Mouse (Mus musculus) cerebellum, postnatal 25 days (tissue): ENCODE results near the gene Gsc.
A peak's percentile ranks its signal among the peaks of the same experiment; 100 is the strongest.

Experiments
- DNase-seq, 2 experiments: peaks; one replicate each; pipeline ENCODE4 v3.0.0; 2021; ENCODE audit warnings: mixed read lengths in 2 of 2

The Gsc gene

DNA sequence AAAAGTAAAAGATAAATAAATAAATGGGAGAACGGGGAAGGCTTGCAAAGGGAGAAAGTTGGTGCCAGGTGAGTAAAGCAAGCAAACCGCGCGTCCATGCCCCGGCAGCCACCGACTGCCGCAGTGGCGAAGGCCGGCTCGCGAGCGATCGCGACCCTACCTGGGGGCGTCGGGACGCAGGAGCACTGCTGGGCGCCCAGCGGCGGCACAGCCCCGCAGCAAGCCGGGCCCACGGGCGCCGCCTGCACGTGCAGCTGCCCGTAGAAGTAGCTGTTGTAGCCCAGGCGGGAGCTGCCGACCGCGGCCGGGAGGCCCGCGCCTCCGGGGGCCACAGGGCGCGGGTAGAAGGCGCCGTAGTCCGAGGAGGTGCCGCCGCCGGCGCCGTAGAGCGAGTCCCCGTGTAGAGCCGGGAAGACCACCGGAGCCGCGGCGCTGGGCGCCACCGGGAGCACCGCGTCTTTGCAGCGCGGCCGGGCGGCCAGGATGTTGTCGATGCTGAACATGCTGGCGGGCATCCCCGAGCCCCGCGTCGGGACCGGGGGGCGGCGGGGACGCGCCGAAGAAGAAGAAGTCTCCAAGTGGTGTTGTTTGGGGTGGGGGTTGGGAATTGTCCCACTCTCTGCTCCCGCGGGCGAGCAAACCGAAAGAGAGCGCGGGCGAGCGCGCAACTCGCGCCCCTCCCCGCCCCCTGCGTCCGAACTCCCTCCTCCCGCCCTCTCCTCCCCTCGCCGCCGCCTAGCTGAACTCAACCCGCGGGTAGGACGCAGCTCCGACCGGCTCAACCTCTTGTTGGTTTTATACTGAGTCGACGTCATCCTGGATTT is at the start of gene Gsc:
TSS of gene Gsc (minus strand) at position 730 of the 824 bp plus-strand sequence.
- peak; percentile 17 to 19 for DNase-seq

DNA sequence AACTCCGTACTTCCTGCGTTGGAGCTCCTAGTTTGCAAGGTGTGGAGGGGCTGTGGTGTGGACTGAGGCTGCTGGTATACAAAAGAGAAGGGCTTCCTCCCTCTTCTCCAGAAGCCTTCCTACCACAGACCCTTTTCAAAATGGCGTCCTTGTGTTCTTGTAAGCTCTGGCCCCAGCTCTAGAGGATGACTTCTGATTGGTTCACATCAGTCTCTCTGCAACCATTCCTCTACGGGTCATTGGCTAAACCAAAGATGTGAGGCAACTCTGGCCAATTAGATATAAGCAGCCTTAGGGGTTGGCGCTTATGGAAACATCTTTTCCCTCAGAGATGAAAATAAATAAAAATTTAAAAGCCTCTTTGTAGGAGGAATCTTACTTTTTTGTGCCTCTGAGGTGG is 46.6 kb upstream of the Gsc start:
- no peak for DNase-seq

DNA sequence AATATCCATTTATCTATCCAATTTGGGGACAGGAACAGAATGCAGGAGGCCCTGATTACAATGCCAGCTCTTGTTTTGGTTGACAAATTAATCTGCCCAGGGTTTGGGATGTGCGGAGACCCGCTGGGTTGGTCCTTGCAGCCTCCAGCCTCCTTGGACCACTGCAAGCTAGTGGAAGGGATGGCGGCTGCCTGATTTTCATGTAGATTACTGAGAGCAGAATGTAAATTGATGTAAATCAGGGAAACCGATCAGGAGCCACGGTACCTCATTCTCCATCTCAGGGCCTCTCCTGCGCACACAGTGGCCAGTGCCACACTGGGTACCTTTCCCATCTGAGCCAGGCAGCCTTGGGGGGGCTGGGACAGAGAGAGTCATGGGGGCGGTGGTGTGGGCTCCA is 34.8 kb upstream of the Gsc start:
- no peak for DNase-seq

DNA sequence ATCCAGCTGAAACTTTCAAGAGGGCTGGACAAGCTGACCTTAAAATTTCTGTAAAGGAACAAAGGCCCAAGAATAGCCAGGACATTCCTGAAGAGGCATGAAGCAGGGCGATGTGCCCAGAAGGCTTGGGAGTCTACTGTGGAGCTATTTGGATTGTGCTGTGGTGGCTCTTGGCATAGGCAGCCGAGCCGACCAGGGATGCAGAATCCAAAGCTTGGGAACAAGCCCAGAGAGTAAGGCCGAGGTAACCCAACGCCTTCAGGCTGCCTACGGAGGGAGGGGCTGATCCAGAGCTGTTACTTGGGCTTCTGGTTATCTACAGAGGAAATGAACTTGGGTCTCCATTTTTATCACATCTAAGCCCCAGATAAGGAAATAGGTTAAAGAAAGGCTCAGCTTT is 18.9 kb upstream of the Gsc start:
- peak; percentile 22 to 52 for DNase-seq

DNA sequence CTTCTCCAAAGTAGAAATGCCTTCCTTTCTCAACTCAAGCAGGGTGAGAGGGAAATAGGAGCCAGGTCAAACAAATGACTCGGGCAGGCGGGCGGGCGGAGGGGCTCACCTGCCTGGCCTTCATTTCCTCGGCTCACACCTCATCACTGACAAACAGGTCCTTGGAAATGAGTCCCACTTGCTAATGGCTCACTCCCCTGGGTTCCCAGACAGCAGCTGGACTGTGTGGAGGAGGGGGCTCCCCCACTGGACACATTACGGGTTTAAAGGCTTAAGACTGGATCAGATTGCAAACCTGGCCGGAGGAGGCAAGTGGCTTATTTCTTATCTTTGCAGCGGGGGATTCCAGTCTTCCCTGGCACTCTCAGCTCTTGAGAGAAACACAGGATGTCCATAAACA is 13.1 kb upstream of the Gsc start:
- no peak for DNase-seq

DNA sequence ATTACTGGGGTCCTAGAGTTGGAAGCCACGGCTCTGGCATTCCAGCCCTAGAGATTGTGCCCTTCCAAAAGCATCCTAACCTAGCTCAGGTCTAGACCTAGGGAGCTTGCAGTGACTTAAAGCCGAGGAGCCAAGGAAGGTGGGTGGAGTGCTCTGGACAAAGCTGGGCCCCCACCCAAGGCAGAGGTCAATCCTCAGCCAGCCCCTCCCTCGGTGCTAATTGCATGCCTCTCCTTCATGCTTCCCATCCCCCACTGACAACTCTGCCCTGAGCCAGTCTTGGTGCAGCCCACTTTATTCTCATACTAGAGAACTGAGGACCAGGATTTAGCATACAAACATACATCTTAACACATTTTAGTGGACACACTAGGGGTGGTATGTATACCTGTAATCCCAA is 12.0 kb upstream of the Gsc start:
- no peak for DNase-seq

DNA sequence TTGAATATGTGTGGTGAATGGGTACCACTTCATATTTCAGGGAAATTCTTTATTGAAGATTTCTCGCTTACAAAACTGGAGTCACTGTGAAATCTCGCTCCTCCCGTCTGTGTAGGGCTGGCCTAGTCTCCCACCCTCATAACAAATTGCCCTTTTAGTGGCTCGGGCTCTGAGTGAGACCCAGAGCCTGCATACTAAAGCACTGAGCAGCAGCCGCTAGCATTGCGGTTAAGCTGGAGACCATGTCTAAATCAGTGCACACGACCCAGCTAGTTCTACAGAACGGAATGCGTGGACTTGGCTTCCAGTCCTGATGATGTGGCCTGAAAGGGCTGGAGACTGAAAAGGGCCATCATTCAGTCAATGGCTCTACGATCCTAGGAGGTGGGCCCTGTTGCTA is 7.9 kb upstream of the Gsc start:
- DNase-seq = no peak

DNA sequence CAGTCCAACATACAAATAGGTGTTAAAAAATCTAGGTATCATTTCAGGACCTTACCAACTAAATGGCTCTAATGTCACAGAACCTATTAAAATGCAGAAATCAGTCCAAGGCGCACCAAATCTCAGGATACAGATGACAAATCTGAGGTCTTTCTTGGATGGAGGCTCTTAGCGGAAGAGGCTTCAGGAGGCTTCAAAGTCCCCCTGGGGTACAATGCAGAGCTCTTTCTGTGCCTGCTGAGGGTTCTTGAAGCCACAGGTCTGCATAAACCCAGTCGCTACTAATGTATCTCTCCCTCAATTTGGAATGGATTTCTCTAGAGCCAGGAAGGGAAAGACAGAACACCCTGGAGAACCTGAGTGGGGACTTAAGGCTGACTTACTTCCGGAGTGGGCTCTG is 5.1 kb upstream of the Gsc start:
- DNase-seq = no peak

DNA sequence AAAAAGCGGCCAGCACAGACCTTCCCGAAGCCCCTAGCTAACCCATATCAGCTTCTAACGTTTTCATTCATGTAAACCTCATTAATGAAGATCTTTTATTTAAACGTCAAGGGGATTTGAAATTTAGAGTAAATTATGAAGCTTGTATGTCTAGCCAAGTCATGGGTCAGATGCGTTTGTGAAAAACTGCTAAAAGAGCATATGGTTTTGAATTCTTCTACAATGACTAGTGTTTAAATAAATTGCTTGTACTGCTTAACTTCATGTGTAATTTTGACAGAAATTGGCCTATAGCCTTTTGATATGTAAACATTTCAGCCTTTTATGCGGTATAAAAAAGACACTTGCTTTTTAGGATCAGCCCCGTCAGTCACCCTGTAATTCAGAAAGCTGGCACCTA is 4.4 kb upstream of the Gsc start:
- no peak for DNase-seq

DNA sequence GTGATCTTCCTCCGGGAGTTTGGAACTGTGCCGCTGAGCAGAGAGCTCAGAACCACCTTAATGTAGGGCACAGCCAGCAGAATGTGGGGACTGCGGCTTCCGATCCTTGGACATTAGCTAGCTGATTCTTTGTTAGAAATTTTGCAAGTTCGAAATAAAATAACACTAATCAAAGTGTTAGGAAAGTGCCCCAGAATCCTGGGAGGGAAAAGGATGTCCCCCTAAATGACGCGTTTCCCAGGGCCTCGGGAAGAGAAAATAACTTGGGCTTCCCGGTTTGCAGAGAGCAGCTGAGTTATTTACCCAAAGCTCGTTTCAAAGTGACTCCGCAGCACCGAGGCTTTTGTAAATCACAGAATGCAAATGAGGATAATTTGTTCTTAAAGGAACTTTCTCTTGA is 3.9 kb upstream of the Gsc start:
- DNase-seq = no peak

DNA sequence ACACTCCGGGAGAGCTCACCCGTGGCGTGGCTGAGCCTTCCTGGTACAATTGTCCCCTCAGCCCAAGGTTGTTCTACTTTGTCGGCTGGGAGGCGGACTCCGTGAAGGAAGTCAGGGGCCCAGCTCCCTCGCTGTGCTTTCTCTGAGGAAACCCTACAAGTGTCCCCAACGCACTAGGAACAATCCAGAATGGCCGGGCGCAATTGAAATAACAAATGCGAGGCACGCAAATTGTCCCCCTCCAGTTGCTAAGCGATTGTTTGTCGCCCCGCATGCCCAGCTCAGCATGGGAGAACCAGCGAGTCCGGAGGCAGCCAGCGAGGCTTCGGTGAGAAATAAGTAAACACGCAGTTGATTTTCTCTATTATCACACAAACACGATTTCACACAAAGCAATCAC is 2.8 kb upstream of the Gsc start:
- no peak for DNase-seq

DNA sequence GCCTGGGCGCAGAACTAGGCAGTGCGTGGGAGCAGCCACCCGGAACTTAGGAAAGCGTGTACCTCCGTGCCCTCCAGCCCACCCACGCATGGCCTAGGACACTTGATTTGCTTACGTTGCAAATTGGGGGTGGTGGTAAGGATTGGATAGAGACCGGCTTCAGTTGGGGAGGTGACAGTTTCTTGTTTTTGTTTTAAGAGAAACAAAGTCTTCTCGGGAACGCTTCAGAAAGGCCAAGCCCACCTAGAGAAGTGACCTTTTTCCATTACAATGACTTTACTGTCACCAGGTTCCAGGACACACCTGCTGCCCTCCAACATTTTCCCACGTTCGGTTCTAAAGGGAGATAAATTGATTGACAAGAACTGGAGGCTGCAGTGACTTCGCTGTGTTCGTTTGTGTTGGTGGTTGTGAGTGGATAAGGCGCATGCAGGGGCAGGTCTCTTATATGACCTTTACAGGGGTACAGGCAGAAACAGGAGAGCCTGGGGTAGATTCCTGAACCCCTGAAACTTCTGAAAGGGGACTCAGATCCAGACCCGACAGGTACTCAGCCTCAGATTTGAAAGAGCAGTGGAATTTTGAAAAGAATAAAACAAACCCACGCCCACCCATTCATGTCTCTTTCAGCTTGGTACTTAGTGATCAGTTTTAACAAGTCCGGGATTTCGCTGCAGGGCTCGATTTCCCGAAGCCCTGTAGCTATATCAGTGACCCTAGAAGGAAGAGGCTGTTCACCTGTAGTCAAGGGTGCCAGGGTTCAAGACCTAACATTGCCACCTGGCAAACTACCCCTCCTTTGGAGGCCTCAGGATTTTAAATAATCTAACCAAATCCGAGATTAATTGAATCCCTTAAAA is 2.0 kb upstream of the Gsc start:
- DNase-seq = peak in 1 of 2 experiments; percentile 17

DNA sequence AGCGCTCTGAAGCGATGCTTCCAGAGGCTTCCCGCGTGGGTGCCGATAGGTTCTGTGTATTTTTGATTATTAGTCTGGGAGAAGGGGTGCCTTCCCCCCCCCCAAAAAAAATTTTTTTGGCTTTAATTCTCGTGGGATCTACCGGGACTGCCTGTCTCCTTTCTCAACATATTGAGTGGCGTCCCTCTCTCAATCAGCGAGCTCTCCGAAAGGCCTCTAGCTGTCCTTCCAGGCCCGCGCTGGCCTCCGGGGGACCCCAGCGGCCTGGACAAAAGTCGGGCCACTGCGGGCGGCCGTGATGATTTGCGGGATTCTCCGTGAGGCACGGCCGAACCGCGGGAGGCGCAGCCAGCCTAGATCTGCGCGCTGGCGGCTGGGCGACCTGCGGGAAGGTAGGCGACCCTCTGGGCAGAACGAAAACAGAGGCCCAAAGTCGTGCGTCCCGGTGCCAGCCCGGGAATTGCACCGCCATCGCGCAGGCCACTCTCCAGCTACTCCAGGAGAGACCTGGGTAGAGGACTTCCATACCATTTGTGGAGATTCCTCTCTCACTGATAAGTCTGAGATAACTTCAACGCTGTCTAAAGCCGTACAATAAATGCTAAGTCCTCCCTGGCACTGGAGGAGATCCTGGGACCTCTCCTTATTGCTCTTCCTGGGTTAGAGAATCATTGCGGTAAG is 1.2 kb upstream of the Gsc start:
- peak; percentile 12 to 50 for DNase-seq

DNA sequence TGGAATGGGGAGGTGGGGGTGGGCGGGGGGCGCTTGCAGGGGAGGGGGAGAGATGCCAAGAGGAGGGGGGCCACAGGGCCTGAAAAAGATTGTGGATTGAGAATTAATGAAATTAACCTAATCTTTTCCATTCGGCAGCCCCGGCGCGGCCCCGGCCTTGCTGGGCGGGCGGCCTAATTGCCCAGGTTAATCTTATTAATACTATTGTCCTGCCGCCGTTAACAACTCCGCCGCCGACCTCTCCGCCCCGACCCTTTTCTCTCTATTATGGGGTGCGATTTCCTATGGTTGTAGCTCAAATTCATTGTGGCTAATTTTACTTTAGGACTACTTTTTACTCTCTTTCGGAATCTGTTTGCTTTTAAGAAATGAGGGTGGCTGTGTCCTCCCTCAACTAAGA is 362 bp upstream of the Gsc start:
- no peak for DNase-seq

DNA sequence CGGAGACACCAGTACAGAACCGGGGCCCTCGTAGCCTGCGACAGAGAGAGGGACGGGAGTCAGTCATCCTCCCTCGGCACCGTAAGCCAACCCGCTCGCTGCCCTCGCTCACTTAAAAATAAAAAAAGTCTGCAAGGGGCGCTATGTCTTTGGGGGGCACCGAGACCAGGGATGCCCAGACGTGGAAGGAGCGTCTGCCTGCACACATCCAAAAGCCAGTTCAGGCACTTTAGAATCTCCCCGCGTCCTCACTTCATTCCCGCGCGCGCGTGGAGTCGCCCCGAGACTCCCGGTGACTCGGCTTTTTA is 958 bp downstream of the Gsc start:
- DNase-seq = no peak

DNA sequence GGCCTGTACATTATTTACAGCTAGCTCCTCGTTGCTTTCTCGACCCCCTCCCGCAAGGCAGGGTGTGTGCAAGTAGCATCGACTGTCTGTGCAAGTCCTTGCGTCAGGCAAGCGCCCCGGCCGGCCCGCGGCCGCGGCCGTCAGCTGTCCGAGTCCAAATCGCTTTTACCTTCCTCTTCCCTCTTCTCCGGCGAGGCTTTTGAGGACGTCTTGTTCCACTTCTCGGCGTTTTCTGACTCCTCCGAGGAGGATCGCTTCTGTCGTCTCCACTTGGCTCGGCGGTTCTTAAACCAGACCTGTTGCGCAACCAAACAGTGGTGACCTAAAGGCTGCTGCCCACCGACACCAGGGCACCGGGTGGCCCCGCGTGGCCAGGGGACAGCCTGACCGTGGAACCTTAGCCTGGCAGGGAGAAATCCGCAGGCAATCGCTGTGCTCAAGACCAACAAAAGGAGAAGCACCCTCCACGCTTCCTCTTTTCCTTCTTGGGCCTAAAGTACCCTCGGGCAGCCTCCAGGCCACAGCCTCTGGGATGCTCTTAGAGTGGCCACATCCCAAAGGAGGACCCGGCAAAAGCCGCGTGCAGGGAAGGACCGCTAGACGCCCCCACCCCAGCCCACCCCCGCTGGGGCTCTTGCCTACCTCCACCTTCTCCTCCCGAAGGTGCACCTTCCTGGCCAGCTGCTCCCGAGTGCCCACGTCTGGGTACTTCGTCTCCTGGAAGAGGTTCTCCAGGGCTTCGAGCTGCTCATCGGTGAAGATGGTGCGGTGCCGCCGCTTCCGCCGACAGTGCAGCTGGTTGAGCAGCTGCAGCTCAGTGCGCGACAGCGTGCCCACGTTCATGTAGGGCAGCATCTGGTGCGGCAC is 1.5 kb downstream of the Gsc start:
- no peak for DNase-seq

DNA sequence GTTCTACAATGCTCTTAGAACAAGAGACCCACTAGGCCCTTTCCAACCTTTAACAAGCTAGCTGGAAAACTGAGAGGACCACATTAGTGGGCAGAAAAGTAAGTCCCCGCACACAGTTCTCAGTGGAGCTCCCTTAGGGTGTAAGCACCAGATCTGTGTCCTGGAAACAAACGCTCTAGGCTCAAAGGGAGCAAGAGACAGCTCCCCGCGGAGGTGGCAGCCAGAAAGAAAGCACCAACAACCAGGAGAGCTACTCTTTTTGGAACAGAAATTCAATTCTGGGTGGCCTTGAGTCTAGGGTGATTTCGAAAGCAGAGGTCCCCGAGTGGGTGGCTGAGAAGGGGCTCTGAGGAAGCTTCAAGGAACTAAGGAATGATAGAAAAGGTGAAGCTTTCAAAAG is 2.5 kb downstream of the Gsc start:
- DNase-seq = no peak

DNA sequence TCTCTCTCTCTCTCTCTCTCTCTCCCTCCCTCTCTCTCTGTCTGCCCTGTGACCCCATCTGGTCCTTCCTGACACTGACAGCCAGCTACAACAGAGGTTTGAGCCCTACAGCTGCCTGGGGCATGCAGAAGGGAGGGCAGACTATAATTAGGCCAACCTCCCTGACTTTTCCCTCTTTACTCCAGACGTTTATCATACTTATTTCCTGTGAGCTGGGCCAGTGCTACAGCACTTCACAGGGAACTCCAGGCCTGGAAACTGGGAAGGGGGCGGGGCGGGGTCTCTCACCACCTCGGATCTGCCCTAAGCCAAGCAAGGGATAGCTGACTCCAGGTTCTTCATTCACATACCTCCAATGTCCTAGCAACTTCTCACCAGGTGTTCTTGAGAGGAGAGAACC is 4.3 kb downstream of the Gsc start:
- DNase-seq = no peak

DNA sequence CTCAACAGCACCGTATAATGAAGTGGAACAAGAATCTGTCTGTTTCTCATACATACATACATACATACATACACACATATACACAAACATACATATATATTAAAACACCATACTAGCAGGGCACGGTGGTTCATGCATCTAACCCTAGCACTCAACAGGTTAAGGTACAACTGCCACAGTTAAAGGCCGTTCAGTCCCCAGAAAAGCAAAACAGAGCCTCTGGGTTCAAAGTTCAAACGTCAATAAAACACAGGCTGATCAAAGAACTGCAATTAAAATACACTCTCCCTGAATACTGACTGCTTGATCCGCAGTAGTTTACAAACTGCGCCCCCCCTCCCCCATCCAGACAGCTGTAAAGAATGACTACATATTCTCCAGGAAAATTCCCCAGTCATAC is 5.8 kb downstream of the Gsc start:
- DNase-seq = no peak

DNA sequence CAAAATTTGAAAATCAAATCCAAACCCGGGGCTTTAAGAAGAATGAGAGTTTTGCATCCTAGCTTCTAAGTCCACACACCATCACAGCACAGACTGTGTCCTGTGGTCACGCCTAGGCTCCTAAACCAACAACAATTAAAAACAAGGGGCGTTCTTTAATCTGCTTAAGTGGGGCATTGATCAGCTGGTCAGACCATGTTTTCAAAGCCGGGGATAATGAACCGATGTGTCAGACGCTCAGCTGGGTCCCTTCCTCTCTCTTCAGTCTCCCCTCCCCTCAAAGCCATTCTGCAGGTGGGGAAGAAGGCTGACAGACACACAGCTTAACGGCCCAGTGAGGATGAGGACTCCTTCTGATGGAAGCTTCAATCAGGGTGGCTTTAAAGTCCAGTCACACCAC is 6.2 kb downstream of the Gsc start:
- no peak for DNase-seq

DNA sequence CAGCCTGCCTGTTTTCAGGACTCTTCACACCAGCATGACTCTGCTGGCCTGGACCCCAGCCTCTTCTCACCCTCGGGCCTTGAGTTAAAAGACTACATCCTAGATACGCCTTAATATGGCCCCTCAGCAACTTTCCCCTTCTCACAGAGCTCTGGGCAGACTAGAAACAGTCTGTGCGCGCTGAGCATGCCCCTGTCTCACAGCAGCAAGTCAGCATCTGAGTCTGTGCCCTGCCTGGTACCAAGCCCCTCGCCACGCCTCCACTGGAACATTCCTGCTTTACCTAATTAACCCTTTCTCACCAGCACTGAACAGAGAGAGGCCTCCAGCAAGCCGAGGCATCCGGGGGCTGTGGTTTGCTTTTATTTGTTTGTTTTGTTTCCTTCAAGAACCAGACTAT is 11.8 kb downstream of the Gsc start:
- no peak for DNase-seq

DNA sequence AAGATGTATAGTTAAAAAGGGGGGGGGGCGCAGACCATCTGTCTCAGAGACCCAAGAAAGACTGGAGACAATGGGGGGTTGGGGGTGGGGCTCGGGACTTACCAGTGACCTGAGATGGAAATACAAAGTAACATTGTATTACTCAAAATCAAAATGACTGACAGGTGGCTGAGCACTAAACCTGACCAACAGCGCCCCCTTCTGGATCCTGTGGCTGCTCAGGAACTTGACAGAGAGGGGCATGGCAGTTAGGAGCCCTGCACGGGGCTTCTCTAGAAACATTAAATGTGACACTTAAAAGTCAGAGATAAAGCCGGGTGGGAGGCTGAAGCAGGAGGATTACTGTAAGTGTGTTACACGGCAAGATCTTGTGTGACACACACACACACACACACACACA is 13.8 kb downstream of the Gsc start:
- DNase-seq = no peak

DNA sequence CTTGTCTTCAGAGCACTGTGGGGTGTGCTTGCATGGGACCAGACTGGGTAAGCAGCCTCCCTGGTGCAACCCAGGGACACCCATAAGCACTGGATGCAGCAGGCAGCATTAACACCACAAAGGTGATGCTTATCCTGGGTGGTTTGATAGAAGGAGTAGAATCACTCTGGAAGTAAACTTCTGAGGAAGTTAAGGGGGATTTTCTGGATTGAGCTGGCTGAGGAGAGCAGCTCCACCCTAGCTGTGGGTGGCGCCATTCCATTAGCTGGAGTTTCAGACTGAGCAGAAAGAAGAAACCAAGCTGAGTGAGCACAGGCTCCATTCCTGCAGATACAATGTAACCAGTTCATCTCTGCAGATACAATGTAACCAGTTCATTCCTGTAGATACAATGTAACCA is 20.1 kb downstream of the Gsc start:
- no peak for DNase-seq
